ENCODE assay signal across 19 mouse cellular contexts in genomic region chr1:156909265-156909664, GRCm38 (mm10).
"Had no signal": no experiment of that assay in that cellular context is flagged by ENCODE, and none has a peak within 500 bp of the region (broad histone marks: within the 10 kb centered on the region; RNA-seq: fewer than 3 reads in every experiment).

No protein-coding gene starts in this region.

- DNase-seq: kidney, adult 11 months; kidney, adult 8-10 months; kidney, postnatal 14 days; kidney, postnatal 4 days; left cerebral cortex, postnatal 4 days; lung, adult 2 months; right cerebral cortex, adult 18-20 months; right cerebral cortex, postnatal 14 days; right cerebral cortex, postnatal 4 days; thymus, adult 2 months; thymus, postnatal 14 days; thymus, postnatal 4 days had no signal

- H3K27ac ChIP-seq: limb, embryonic 12.5 days; limb, embryonic 15.5 days; macrophage; midbrain, embryonic 10.5 days; neural tube, embryonic 12.5 days; neural tube, embryonic 15.5 days; stomach, postnatal 0 days had no signal

- H3K4me3 ChIP-seq: limb, embryonic 12.5 days; limb, embryonic 15.5 days; midbrain, embryonic 10.5 days; neural tube, embryonic 12.5 days; neural tube, embryonic 15.5 days had no signal

- H3K36me3 ChIP-seq: limb, embryonic 15.5 days had no signal

- H3K4me2 ChIP-seq: limb, embryonic 12.5 days; limb, embryonic 15.5 days; neural tube, embryonic 12.5 days; neural tube, embryonic 15.5 days had no signal

- H3K9ac ChIP-seq: limb, embryonic 12.5 days; limb, embryonic 15.5 days; neural tube, embryonic 12.5 days; neural tube, embryonic 15.5 days had no signal

- H3K9me3 ChIP-seq: limb, embryonic 12.5 days; limb, embryonic 15.5 days; midbrain, embryonic 10.5 days; neural tube, embryonic 12.5 days; neural tube, embryonic 15.5 days had no signal

- H3K4me1 ChIP-seq: midbrain, embryonic 10.5 days; neural tube, embryonic 12.5 days; neural tube, embryonic 15.5 days had no signal

- H3K27me3 ChIP-seq: limb, embryonic 12.5 days; limb, embryonic 15.5 days; neural tube, embryonic 12.5 days; neural tube, embryonic 15.5 days had no signal
